Mouse (Mus musculus): ENCODE data around the gene Gm1673. TPM values are rescaled to one million over a fixed set of nuclear protein-coding genes. Genes with fewer than 3 reads are reported as not detected.

Gm1673 gene
- polyA plus RNA-seq, 1 experiment from 2014 or later: 384 TPM

Other genes starting within 250 kb of the Gm1673 start
- 57.2 and 63.6 TPM in 2 replicates for gene Letm1, start 200.6 kb upstream of the Gm1673 start, polyA plus RNA-seq (2016; fragmentation: Nextera tagmentation; extraction: Ambion mirVana)
- gene Nsd2, start 162.7 kb upstream of the Gm1673 start, polyA plus RNA-seq (2016; fragmentation: Nextera tagmentation; extraction: Ambion mirVana): 91.2 and 98.7 TPM in 2 replicates
- 55.6 and 57.8 TPM in 2 replicates for gene Nelfa, start 47.0 kb upstream of the Gm1673 start, polyA plus RNA-seq (2016; fragmentation: Nextera tagmentation; extraction: Ambion mirVana)
- 3.7 and 4.1 TPM in 2 replicates for gene Nat8l, start 12.6 kb downstream of the Gm1673 start, polyA plus RNA-seq (2016; fragmentation: Nextera tagmentation; extraction: Ambion mirVana)
- gene Poln, start 186.0 kb downstream of the Gm1673 start, polyA plus RNA-seq (2016; fragmentation: Nextera tagmentation; extraction: Ambion mirVana): 0.31 and 0.61 TPM in 2 replicates
- gene Haus3, start 186.1 kb downstream of the Gm1673 start, polyA plus RNA-seq (2016; fragmentation: Nextera tagmentation; extraction: Ambion mirVana): 28.7 and 31.6 TPM in 2 replicates
- gene Mxd4, start 204.3 kb downstream of the Gm1673 start, polyA plus RNA-seq (2016; fragmentation: Nextera tagmentation; extraction: Ambion mirVana): 29.2 and 35.6 TPM in 2 replicates